Mouse (Mus musculus) G1E (cell line): ENCODE measurements around the gene Ago1. TPM values are rescaled to one million over a fixed set of nuclear protein-coding genes. Genes with fewer than 3 reads are reported as not detected.

ENCODE experiments used
- ATAC-seq: 2 replicates; pipeline ENCODE4 v1.8.0; 2016; ENCODE audit warnings: mild to moderate bottlenecking; ENCODE audit not compliant: insufficient number of reproducible peaks, poor library complexity, low FRiP score, severe bottlenecking; ENCODE audit errors: extremely low read depth
- DNase-seq: peaks from one replicate; pipeline ENCODE4 v3.0.0; 2012; ENCODE audit warnings: low spot score
- H3K27me3 ChIP-seq: 2 replicates; pipeline ENCODE4 v1.6.1; 2012; ENCODE audit warnings: mild to moderate bottlenecking, low read length, inconsistent platforms; ENCODE audit not compliant: insufficient read depth
- H3K36me3 ChIP-seq: replicated peaks from 2 replicates; pipeline ENCODE3; 2012; ENCODE audit warnings: mild to moderate bottlenecking, inconsistent platforms
- H3K4me1 ChIP-seq: 2 replicates; pipeline ENCODE4 v1.6.1; 2012; ENCODE audit warnings: low read depth, low read length, inconsistent platforms, mixed read lengths; ENCODE audit not compliant: insufficient read depth
- H3K4me3 ChIP-seq: 2 replicates; pipeline ENCODE4 v1.5.1; 2012; ENCODE audit warnings: low read depth, mild to moderate bottlenecking, inconsistent platforms, low read length, moderate library complexity, mixed read lengths
- H3K9me3 ChIP-seq: replicated peaks from 2 replicates; pipeline ENCODE4 v1.6.1; 2012; ENCODE audit warnings: inconsistent platforms
- CTCF ChIP-seq: IDR thresholded peaks from 2 replicates; pipeline ENCODE4 v1.5.1; 2012; ENCODE audit warnings: low read depth, low read length, inconsistent platforms, mixed read lengths
- GATA1 ChIP-seq: IDR thresholded peaks from 2 replicates; pipeline ENCODE4 v1.6.1; 2012; ENCODE audit warnings: borderline replicate concordance, low read length, inconsistent platforms, mixed read lengths
- GATA2 ChIP-seq: IDR thresholded peaks from 2 replicates; pipeline ENCODE4 v1.6.1; 2012; ENCODE audit warnings: low read depth, low read length, inconsistent platforms, borderline replicate concordance
- POLR2AphosphoS5 ChIP-seq: IDR thresholded peaks from 2 replicates; pipeline ENCODE4 v1.6.1; 2012; ENCODE audit warnings: low read depth, low read length, inconsistent platforms; ENCODE audit not compliant: insufficient replicate concordance
- TAL1 ChIP-seq: conservative IDR thresholded peaks from 2 replicates; pipeline ENCODE4 v1.6.1; 2012; ENCODE audit warnings: low read depth, low read length, inconsistent platforms, mixed read lengths
- polyA plus RNA-seq: library from polyadenylated mRNA; stranded (reverse); fragments of >175 nt; gene quantifications from 2 replicates; pipeline ENCODE4 v1.2.3, GENCODE M21; 2012
- total RNA-seq, 2 experiments: library from RNA; stranded (forward) in 1 of 2; stranded (reverse) in 1 of 2; fragments of 200-1000 nt in 1 of 2; fragments of >200 nt in 1 of 2; fragmentation: Nextera tagmentation in 1 of 2; gene quantifications; 2 replicates each; pipeline ENCODE4 v1.2.3; 2014 to 2017

The Ago1 gene
- total and polyA plus RNA-seq, 3 experiments, result 8.0 to 30.9 (median 15.2) TPM

DNA sequence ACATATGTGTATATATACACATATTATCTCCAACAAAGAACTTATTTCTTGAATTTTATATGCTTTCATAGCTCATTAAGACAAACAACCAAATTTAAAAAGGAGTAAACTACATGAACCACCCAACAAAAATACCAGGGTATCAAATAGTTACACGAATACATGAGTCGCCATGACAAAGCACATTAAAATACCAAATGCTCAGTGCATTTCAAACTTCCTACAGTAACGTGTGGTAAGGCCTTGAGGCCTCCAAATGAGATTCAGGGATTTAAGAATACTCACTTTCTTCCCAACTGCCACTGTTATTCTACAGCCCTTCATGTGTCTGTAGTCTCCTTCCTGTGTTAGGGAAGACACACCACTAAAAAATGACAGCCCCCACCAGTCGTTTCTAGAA, 36.6 kb downstream of the Ago1 start:
- TF ChIP-seq GATA2 (no peak), GATA1 (no peak), POLR2AphosphoS5 (no peak), CTCF (no peak), TAL1 (no peak)
- ATAC-seq (no peak), DNase-seq (no peak)
- no peaks in the 10 kb centered on the region for H3K27me3 ChIP-seq
- peaks cover 31% of the 10 kb centered on the region for H3K36me3 ChIP-seq
- H3K4me1 ChIP-seq, result peaks cover 22% of the 10 kb centered on the region
- no peak overlapping the region for H3K4me3 ChIP-seq
- H3K9me3 ChIP-seq, result no peaks in the 10 kb centered on the region

DNA sequence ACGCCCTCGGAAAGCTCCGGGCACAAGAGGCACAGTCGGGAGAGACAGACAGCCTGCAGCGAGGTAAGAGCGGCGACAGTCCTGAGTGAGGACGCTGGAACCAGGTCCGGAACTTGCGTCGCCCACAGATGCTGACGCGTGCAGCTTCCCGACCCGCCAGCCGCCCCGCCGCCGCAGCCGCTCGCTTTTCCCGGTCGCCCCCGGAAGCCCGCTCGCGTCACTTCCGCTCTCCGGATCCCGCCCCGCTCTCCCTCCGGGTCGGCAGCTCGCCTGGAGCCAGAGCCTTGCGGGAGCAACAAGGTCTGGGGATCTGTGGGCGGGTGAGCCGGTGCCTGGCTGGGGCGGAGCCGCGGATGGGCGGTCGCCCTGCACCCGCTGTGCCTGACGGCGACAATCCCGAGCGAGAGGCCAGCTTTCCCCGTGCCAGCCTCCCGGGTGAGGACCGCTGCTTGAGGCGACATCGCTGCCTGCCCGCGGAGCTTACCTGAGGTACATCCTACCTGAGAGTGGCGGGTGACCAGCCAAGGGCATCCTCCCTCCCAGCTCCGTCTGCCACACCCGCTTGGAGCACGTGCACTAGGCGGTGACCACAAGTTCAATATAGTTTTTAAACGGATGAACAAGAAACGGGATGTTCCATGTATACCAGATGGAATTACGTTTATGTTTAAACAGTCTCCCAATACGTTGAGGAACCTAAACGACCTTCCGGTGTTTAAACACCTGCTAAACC, 38.9 kb downstream of the Ago1 start, which contains the start of gene Ago3:
Ago3 (minus strand) TSS at position 210 of the 733 bp plus-strand sequence.
- Histone ChIP-seq H3K36me3 (peaks cover 18% of the 10 kb centered on the region), H3K27me3 (no peaks in the 10 kb centered on the region), H3K4me1 (peaks cover 22% of the 10 kb centered on the region), H3K4me3 (peak within 1 kb of the TSS; percentile 100), H3K9me3 (no peaks in the 10 kb centered on the region)
- peak; percentile 90 for ATAC-seq
- no peak for TF ChIP-seq TAL1
- TF ChIP-seq POLR2AphosphoS5, result no peak
- TF ChIP-seq CTCF, result no peak
- TF ChIP-seq GATA1, result no peak
- TF ChIP-seq GATA2, result no peak
- peak; percentile 95 for DNase-seq

DNA sequence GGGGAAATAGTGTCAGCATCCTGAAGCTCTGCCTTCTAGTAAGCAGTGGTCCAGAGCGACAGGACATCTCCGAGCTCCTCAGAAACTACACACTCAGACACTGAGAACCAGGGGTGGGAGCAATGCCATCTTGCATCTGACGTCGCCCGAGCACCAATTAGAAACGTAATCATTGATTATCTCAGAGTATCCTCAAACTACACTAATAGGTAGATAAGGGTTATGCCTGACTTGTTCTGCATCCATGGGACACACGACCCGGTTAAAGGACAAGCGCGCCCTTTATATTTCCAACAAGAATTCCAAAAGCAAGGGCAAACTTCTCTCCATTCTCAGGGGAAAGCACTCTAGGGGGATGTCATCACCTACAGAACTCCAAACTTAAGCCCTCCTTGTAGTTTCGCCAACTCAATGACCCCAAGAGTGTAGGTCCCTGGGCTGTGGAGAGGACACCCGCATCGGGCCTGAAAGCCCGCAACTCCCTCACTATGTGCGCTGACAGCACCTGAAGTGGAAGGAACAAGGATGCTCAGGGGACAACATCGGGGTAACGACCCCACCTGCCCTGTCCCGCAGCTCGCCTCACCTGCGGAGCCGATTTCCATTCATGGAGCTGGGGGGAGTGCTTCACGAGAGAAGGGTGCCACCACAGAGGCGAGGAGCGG, 39.6 kb downstream of the Ago1 start:
- Histone ChIP-seq H3K4me3 (peak overlapping the region; percentile 100), H3K4me1 (peaks cover 22% of the 10 kb centered on the region), H3K36me3 (peaks cover 15% of the 10 kb centered on the region), H3K9me3 (no peaks in the 10 kb centered on the region), H3K27me3 (no peaks in the 10 kb centered on the region)
- DNase-seq, result no peak
- ATAC-seq, result no peak
- TF ChIP-seq TAL1 (no peak), GATA2 (no peak), CTCF (no peak), GATA1 (no peak), POLR2AphosphoS5 (no peak)

DNA sequence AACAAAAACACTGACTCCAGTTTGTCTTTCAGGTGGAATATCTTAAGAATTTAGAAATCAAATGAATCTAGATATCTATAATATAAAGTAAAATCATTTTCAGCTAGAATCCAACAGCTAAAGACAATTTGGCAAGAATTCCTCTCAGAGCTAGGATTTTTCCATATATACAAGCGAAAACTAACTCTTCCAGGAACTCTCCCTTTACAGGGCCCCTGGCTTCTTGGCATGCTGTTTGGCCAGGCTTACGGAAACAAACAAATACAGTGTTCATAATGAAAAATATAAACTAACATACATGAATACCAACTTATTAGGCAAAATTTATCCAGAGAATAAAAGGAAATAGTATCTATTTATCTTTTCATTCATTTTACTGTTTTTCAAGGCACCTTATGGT, 44.5 kb downstream of the Ago1 start:
- no peak for TF ChIP-seq TAL1
- TF ChIP-seq GATA2, result no peak
- no peak for TF ChIP-seq CTCF
- TF ChIP-seq POLR2AphosphoS5, result no peak
- TF ChIP-seq GATA1, result no peak
- Histone ChIP-seq H3K4me3 (no peak overlapping the region), H3K4me1 (peaks cover 7% of the 10 kb centered on the region), H3K27me3 (no peaks in the 10 kb centered on the region), H3K36me3 (peaks cover 5% of the 10 kb centered on the region), H3K9me3 (no peaks in the 10 kb centered on the region)
- DNase-seq (no peak), ATAC-seq (no peak)

DNA sequence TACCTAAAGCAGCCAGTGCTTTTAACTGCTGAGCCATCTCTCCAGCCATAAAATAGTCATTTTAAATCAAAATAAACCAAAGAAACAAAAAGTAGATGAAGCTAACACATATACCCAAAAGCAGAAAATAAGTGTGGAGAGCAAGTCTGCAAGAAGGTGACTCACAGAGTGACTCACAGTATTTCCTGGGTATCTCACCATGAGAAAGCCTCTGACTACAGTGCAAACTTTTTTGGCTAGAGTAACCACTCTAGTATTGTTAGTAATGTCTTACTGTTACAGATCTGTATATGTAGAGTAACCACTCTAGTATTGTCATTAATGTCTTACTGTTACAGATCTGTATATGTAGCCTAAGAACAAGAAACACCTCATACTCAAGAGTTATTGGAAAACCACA, 52.7 kb downstream of the Ago1 start:
- H3K27me3 ChIP-seq, result no peaks in the 10 kb centered on the region
- no peak for TF ChIP-seq GATA2
- no peak for TF ChIP-seq GATA1
- no peak for TF ChIP-seq POLR2AphosphoS5
- no peak for TF ChIP-seq CTCF
- TF ChIP-seq TAL1, result no peak
- ATAC-seq (no peak), DNase-seq (no peak)
- H3K9me3 ChIP-seq, result no peaks in the 10 kb centered on the region
- H3K4me3 ChIP-seq, result no peak overlapping the region
- H3K36me3 ChIP-seq, result peaks cover 20% of the 10 kb centered on the region
- H3K4me1 ChIP-seq, result no peaks in the 10 kb centered on the region

DNA sequence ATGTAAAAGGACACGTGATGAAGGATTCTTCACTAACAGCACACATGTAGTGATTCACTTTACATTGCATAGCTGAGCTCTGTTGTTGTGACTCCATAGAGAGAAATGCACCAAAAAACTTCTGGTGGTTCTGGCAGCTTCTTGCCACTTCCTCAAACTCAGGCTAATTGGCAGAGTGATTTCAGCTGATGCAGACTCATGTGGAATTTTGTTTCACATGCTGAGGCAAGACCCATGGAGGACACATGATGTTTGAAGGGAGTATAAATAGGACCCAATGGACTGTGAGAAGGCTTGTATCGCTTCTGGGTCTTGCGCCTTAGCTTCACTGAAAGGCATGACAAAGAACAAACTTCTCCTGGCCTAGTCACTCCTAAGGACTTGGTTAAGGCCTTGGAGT, 55.9 kb downstream of the Ago1 start:
- no peak overlapping the region for H3K4me3 ChIP-seq
- H3K36me3 ChIP-seq, result peaks cover 23% of the 10 kb centered on the region
- no peaks in the 10 kb centered on the region for H3K27me3 ChIP-seq
- TF ChIP-seq TAL1 (no peak), GATA1 (no peak), CTCF (no peak), POLR2AphosphoS5 (no peak), GATA2 (no peak)
- no peaks in the 10 kb centered on the region for H3K9me3 ChIP-seq
- H3K4me1 ChIP-seq, result no peaks in the 10 kb centered on the region
- no peak for DNase-seq
- no peak for ATAC-seq

Other genes with a start within 250 kb of the Ago1 start
- gene Map7d1, start 212.2 kb downstream of the Ago1 start, total RNA-seq (2014; fragmentation: Nextera tagmentation), result 9.5 and 15.2 TPM in 2 replicates
- 8.0 and 9.5 TPM in 2 replicates for gene Map7d1, start 212.2 kb downstream of the Ago1 start, total RNA-seq (2017)
- 73.8 and 89.4 TPM in 2 replicates for gene Map7d1, start 212.2 kb downstream of the Ago1 start, polyA plus RNA-seq
- gene Trappc3, start 206.3 kb downstream of the Ago1 start, total RNA-seq (2014; fragmentation: Nextera tagmentation), result 47.1 and 61.2 TPM in 2 replicates
- gene Trappc3, start 206.3 kb downstream of the Ago1 start, total RNA-seq (2017), result 98.3 and 108 TPM in 2 replicates
- gene Trappc3, start 206.3 kb downstream of the Ago1 start, polyA plus RNA-seq, result 31.3 and 36.2 TPM in 2 replicates
- gene Col8a2, start 181.8 kb downstream of the Ago1 start, total RNA-seq (2014; fragmentation: Nextera tagmentation), result not detected in 2 replicates
- 0.05 TPM in 1 of 2 replicates, not detected in the other for gene Col8a2, start 181.8 kb downstream of the Ago1 start, total RNA-seq (2017)
- gene Col8a2, start 181.8 kb downstream of the Ago1 start, polyA plus RNA-seq, result not detected in 2 replicates
- gene Adprhl2, start 146.9 kb downstream of the Ago1 start, total RNA-seq (2014; fragmentation: Nextera tagmentation), result 8.7 and 10.8 TPM in 2 replicates
- gene Adprhl2, start 146.9 kb downstream of the Ago1 start, total RNA-seq (2017), result 23.2 and 31.1 TPM in 2 replicates
- 86.9 and 87.0 TPM in 2 replicates for gene Adprhl2, start 146.9 kb downstream of the Ago1 start, polyA plus RNA-seq
- not detected in 2 replicates for gene Tekt2, start 142.9 kb downstream of the Ago1 start, total RNA-seq (2014; fragmentation: Nextera tagmentation)
- 0.16 TPM in 1 of 2 replicates, not detected in the other for gene Tekt2, start 142.9 kb downstream of the Ago1 start, total RNA-seq (2017)
- gene Tekt2, start 142.9 kb downstream of the Ago1 start, polyA plus RNA-seq, result not detected in 2 replicates
- gene Ago3, start 39.0 kb downstream of the Ago1 start, total RNA-seq (2014; fragmentation: Nextera tagmentation), result 18.0 and 24.7 TPM in 2 replicates
- gene Ago3, start 39.0 kb downstream of the Ago1 start, total RNA-seq (2017), result 6.3 and 8.9 TPM in 2 replicates
- 3.1 and 6.6 TPM in 2 replicates for gene Ago3, start 39.0 kb downstream of the Ago1 start, polyA plus RNA-seq
- not detected in 2 replicates for gene Ago4, start 64.9 kb upstream of the Ago1 start, total RNA-seq (2014; fragmentation: Nextera tagmentation)
- gene Ago4, start 64.9 kb upstream of the Ago1 start, total RNA-seq (2017), result 0.12 and 0.22 TPM in 2 replicates
- not detected in 2 replicates for gene Ago4, start 64.9 kb upstream of the Ago1 start, polyA plus RNA-seq
- gene Clspn, start 88.4 kb upstream of the Ago1 start, total RNA-seq (2014; fragmentation: Nextera tagmentation), result 61.8 and 81.4 TPM in 2 replicates
- 76.5 and 94.0 TPM in 2 replicates for gene Clspn, start 88.4 kb upstream of the Ago1 start, total RNA-seq (2017)
- gene Clspn, start 88.4 kb upstream of the Ago1 start, polyA plus RNA-seq, result 7.9 and 11.1 TPM in 2 replicates
- gene 5730409E04Rik, start 141.2 kb upstream of the Ago1 start, total RNA-seq (2014; fragmentation: Nextera tagmentation), result not detected in 2 replicates
- not detected in 2 replicates for gene 5730409E04Rik, start 141.2 kb upstream of the Ago1 start, total RNA-seq (2017)
- not detected in 2 replicates for gene 5730409E04Rik, start 141.2 kb upstream of the Ago1 start, polyA plus RNA-seq
- 269 and 289 TPM in 2 replicates for gene Psmb2, start 209.0 kb upstream of the Ago1 start, total RNA-seq (2014; fragmentation: Nextera tagmentation)
- gene Psmb2, start 209.0 kb upstream of the Ago1 start, total RNA-seq (2017), result 199 and 210 TPM in 2 replicates
- 142 and 179 TPM in 2 replicates for gene Psmb2, start 209.0 kb upstream of the Ago1 start, polyA plus RNA-seq